Mouse (Mus musculus) 3T3-L1 (cell line): ENCODE data around the gene Trim29.

Source experiments
- DNase-seq: peaks from one replicate; pipeline ENCODE4 v3.0.0-alpha.2; 2015; ENCODE audit warnings: low read depth, low spot score

The Trim29 gene

DNA sequence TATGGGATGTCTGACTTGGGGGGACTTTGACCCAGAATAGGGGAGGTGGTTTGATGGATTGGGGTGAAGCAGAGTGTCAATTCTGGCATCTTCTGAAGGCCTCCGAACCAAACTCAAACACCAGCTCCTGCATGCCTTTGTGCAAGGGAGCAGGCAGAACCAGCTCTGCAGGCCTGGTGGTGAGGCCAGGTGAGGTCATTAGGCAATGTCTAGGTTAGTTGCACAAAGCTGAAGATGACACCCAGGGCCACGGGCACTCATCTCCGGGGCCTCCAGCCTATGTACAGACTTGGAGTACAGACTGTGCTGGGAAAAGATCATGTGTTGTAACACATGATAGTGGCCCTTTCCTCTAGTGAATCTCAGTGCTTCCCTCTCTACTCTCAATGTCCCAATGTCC is 3.2 kb downstream of the Trim29 start:
- DNase-seq, result no peak

DNA sequence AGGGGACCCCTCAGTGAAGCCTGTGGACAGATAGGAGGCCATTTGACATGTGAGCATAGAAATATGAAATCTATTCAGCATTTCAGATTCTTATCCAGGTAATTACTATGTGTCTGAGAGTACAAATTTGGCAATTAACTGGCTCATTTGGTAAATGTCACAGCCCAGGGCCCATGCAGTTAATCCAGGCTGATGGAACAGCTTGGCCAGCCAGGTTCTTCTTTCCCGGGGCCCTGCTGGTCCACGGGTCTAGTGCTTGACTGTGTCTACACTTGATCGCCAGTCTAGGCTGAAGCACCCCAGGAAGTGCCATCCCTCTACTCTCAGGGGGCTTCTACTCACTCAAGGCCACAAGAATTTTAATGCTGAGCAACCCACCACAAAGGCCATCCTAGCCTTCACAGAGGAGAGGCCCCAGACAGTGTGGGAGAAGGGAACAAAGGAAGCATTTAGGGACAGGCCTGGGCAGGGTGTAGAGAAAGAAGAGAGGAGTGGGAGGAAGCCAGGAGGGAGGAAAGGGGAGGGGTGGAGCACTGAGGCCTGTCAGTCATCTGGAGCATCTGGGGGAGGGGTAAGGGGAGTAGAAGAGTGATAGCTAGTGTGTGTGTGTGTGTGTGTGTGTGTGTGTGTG is 4.8 kb downstream of the Trim29 start:
- no peak for DNase-seq

DNA sequence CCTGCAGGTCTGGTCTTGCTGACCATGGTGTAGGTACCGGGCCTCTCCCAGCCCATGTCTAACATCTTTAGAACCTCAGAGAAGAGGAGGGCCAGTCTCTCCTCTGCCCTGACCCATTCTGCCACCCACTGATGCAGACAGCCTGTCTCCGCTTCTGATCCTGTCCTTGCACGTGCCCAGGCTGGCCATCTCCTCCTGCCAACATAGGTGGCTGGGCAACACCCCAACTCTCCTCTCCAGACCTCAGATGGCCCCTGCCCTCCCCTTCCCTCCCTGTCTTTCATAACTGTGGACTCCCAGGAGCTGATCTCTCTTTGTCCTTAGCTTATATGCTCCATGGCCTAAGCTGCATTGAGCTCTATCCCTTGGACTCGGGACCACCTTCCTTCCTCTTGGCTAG is 5.8 kb downstream of the Trim29 start:
- no peak for DNase-seq

DNA sequence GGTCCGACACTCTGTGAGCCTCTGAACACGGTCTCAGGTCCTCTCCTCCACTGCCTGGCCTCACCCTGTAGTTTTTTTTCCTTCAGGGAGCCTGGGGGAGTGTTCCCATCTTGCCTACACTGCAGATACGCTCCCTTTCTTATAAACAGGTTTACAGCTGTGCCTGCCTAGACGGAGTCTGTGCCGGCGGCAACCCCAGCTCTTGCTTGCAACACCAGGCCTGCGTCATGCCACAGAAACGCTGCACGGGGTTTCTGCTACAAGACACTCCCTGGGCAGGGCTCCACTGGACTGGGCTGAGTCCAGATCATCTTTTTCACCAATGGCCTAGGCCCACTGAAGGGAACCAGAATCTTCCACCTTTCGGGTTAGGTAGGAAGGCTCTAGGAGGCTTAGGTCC is 8.0 kb downstream of the Trim29 start:
- DNase-seq, result no peak

DNA sequence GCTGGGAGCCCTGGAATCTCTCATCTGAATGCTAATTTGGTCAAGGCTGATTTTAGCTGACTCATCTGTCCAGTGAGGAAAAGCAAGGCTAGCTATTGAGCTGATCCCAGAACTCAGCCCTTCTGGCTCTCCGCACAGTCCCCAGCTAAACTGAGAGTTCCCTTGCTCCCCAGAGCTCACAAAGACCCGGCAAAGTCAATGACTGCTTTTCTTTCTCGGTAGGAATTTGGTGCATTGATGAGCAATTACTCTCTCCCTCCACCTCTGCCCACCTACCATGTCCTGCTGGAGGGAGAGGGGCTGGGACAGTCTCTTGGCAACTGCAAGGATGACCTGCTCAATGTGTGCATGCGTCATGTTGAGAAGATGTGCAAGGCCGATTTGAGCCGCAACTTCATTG is 11.3 kb downstream of the Trim29 start:
- no peak for DNase-seq

DNA sequence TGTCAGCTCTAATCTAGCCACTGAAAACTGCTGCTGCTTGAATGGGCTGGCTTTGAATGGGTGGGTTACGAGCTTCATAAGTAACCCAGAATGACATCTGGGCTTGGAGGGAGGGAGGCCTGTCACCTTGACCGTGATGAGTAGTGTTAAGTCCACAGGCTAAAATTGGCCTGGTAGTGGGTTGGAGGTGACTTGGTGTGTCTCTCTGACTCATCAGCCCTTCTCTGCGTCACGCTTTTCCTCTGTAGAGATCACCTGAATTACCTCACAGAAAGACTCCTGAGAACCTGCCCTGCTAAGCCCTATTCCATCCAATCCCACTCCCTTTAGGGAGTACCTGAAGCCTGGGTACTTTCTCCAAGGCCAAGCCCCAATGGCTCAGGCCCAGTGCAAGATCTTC is 12.0 kb downstream of the Trim29 start:
- DNase-seq, result no peak

DNA sequence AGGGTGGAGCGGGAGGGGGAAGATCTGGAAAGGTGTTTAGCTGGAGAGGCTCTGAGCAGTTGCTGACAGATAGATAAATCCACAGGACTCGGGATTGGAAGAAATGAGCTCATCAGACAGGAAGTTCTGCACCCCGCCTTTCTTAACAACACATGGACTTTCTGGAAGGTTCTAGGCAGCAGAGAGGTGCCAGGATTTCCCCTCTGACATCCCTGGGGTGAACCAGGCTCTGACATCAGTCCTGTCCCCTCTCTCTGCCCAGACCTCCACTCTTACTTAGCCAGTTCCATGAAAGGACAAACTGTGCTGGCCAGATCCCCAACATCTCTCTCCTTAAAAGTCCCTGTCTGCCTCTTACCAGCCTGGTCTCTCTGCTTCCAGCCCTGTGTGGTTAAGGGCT is 14.8 kb downstream of the Trim29 start:
- DNase-seq, result peak; percentile 24

DNA sequence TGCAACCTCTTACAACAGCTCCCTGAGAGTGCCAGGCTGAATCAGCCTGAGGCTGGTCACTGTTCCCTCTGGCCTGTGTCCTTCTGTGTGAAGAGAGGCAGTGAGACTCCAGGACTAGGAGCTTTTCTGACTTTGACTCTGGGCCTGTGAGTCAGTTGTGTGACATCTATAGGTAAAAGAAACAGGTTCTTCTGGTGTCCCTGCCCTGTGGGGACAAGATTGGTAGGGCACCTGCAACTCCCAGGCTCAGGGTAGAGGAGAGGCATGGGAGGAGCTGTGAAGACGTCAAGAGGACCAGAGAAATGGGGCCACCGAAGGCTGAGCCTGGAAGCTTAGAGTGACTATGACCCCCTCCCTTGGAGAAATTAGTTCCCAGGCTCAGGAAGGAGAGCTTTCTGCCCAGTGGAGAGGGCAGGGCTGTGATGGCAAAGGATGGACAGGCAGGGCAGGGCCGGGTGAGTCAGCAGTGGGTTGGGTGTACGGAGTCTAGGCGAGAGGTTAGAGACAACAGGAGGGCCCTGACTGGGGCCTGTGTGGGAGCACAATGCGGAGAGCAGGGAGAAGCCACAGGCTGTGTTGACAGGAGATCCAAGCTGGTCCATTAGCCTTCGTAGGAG is 15.5 kb downstream of the Trim29 start:
- peak; percentile 39 for DNase-seq

DNA sequence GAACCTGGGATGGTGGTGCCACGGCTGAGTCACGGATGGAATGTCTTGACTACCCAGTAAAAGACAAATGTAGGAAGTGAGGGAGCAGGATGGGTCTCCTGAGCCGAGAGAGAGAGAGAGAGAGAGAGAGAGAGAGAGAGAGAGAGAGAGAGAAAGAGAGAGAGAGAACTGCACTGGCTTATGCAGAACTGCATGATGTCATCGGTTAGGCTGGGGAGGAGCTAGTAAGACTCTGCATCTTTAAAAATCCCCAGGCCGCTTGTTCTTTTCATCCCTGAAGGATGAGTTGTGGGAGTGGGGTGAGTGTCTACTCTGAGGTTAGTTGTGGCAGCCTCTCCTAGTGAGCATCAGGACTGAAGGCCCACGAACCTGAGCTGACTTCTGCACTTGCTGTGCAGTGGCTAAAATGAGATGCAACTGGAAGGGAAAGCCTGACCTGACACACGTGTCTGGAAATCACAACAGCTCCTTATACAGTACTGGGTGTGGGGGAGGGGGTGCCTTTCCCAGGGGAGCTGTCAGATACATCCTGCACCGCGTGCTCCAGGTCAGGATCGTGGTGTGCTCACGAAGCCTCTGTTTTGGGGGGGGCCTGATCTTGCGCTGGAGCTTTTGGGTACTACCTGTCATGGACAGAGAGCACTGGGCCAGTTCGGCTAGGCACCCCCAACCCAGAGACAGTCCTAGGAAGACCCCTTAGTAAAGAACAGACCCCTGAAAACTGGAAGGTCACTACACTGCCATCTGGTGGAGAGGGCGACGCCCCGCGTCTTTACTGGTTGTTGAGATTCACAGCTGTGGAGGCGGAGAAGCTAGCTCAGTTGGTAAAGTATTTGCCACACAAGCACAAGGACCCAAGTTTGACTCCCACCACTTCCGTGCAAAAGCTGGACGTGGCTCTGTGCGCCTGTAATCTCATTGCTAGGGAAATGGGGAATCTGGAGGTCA is 16.8 kb downstream of the Trim29 start:
- DNase-seq, result peak; percentile 14

DNA sequence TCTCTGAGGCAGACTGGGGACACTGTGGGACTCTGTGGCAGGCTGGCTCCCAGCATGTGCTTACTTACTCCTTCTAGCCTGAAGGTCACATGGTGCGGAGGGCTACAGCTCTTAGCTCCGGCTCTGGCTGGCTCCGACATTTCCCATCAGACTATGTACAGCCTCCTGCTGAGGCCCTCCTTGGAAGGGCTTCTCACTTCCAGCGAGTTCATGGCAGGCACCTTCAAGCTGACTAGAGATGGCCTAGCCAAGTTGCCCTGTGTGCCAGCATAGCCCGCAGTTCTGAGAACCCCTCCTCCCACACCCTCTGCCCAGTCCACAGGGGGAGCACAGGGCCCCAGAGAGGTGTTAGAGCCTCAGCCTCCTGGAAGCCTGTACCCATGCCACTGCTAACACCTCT is 19.8 kb downstream of the Trim29 start:
- DNase-seq, result no peak

DNA sequence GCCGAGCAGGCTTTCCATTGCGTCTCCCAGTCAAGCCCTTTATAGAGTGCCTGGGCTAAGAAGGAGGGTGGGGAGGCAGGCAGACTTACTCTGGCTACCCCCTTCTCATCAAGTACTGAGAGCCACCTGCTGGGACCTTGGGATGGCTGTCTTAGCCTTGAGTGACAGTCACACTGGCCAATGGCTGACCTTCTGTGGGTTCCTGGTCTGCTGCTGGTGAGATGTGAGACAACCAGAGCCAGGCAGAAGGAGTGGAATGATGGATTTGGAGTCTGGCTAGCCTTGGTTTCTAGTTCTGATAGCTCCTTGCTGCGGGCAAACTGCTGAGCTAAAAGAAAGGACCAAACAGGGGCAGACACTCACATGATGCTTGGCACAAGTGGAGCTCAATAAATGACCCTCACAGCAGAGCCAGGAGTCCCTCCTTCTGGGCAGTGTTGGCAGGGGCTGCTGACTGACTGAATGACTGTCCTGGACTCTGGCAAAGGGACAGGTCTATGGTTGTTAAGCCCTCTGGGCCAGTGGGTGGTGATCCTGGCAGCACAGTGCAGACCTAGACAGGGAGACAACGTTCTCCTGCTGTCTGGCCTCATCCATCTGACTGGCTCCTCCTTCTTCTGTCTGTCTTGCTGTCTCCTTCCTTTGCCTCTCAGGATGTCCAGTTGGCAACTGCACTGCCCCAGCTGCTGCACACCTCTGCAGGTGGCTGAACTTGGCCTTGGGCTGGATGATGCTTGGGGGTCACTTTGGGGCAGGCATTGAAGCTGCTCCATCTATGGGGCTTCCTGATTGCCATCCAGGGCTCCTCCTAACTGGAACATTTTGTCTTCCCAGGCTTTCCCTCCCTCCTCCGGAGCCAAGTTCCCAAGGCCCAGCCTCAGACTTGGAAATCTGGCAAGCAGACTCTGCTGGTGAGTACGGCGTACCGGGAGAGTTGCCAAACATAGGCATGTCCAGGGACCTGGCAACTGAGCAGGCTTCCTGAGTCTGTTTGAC is 21.1 kb downstream of the Trim29 start:
- peak; percentile 48 for DNase-seq

DNA sequence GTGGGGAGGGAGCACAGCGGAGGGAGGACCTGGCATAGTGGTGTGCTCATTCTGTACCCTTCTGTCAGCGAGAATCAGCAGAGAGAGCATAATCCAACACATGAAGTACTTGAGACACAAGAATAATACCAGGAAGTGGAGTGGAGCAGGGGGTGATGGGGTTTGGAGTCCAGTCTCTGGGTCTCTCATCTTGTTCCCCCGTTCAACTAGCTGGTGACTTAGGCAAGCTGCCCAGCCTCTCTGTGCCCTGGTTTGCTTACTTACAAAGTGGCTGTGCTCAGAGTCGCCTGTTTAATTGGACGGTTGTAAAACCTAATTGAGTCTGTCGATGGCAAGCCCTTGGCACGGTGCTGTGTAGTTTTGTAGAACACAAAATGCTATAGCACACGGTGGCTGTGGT is 23.8 kb downstream of the Trim29 start:
- no peak for DNase-seq

DNA sequence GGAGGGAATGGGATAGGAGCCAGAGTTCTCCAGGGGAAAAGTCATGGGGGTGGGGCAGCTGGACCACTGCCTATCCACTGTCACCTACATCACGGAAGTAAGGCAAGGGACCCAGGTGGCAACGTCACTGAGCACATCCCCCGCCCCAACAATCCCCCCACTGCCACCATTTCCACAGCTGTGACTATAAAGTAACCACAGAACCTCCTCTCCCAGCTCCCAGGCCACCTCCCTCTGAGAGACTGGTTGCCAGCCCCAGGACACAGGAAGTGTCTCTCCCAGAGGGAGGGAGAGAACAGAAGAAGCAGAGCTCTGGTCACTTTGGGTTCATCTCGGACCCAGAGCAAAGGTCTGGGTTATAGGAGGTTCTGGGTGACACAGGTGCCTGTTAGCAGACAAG is 27.0 kb downstream of the Trim29 start:
- no peak for DNase-seq

DNA sequence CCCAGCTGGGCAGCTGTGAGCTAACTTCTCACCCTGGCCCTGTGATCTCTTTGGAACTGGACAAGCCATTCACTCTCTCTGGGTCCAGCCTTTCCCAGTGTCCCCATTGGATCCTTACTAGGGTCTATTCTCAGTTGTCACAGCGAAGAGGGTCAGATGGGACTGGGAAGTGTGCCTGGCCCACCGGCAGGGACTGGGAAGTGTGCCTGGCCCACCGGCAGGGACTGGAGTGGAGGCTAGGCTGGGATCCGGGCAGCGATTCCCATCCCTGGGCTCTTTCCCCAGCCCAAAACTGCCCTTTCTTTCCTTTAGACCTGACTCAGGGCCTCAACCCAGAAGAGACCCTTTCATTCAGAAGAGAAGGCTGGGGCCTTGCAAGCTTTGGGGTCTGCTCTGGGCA is 27.4 kb downstream of the Trim29 start:
- DNase-seq, result no peak

DNA sequence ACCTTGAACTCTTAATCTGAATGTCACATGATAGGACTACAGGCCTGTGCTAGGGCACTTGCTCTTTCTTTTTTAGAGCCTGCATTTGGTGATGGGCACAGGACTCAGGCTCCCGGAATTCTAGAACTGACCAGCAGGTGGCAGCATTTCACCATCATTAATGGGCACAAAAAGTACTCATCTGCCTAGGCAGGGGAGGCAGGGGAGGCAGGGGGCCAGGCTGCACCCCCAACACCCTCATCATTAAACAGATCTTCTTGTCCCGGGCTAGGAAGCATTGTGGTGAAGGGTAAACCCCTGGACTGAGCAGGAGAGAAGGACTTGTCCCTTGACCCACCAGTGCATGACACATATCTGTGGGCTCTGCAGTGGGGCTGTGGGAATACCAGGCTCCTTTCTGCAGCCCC is 29.0 kb downstream of the Trim29 start:
- peak; percentile 78 for DNase-seq

DNA sequence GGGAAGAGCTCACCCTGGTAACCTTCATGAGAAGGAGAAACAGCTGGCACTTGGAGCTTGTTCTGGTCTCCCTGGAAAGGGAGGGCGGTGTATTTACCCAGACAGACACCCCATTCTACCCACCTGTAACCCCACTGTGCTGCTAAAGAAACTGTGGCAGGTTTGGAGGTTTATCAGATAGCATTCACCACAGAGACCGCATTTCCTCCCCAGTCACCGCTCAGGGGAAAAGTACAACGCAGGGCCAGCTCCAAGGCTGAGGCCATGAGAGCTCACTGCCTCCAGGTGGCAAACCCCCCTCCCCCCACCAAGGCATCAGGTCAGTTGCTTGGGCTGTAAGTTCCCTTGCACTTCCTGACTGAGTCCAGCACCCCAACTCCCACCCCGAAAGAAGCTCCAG is 39.4 kb downstream of the Trim29 start:
- no peak for DNase-seq

DNA sequence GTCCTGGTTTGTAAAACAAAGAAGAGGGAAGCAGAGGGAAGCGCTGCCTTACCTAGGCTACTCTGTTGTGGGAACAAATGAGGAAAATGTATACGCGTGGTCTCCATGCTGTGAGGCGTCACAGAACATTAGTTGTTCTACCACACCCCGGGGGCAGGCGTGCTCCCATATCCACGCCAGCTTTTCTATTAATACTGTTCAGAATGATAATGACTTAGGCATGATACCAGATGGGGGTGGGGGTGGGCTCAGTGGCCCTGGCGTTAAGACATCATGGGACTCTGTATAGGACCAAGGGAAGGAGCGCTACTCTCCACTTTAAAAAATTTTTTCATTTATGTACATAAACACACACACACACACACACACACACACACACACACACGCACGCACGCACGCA is 40.4 kb downstream of the Trim29 start:
- DNase-seq, result no peak

DNA sequence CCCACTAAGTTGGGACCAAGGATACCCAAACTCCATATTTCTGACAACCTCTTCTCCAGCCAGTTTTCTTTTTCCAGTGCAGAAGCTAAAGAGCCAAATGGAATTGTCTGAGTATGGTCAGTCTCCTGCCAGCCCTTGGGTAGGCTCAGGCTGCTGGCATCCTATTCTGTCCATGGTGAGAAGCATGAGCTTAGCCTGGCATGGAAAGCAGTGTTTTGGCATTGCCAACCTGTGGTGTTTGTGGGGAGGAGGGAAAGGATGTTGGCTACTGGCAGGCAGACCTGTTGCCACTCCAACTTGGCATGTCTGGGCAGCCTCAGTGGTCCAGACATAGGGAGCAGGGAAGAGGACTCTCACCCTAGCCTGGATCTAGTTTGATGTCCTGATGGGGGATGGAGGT is 46.4 kb downstream of the Trim29 start:
- no peak for DNase-seq

DNA sequence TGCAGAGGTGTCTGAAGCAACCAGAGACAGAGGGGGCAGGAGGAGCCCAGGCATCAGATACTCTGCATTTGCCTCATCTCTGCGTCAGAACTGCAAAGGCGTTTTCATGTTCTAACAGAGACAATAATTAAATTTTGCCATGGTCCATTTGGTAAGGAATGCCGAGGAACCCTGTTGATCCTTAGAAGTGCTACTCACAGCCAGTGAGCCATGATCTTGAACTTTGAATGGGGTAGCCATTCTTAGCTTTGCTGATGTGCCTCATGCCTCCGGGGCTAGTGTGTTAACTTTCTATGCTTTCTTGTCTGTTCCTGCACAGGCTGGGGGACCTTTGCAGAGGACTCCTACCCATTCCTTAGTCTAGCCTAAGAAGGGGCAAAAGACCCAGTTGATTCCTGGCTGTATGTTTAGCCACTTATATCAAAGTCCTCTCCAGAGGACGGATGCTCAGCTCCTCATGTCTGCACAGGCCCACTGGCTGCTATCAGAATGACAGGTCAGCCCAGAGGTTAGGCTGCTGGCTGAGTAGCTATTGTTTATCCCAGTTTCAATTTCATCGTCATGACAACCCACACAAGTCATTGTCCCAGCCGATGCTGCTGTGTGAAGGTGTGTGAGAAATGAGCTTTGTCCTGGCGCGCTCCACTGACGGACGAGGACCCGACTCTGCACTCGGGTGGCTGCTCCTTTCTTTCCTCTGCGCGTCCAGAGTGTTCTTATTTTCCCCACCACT is 48.1 kb downstream of the Trim29 start:
- no peak for DNase-seq

DNA sequence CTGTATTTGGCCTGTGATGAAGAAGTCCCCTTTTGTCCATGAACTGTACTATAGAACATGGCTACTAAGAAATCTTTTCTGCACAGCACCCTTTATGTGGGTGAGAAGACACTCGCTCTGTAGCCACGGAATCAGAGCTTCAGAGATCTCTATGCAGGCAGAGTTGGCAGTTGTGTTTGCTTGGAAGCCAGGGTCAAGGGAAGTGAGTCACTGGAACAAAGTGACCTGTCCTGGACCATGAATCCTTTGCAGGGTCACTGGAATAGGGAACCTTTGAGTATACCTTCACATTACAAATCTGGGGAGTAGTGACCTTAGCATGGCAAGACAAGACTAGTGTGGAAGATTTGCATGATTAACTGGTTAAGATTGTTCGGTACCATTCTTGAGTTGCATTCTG is 58.1 kb downstream of the Trim29 start:
- DNase-seq, result no peak

DNA sequence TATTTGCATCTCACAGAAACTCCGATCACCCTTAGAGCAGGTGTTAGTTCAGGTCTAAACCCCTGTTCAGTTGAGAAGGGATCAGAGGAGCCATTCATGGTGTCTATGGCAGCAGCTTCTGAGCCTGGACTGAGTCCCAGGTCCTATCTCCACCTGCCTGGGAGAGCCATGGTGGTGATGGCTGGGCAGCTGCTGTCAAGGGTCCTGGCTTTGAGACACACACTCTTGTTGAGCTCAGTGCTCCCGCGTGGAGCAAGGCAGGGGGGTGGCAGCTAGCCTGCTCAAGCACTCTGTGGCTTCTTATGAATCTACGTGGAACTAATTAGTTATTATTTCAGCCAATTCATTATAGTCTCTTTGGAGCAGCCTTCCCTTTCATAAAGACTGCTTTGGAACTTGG is 73.2 kb downstream of the Trim29 start:
- no peak for DNase-seq
